Mouse (Mus musculus): ENCODE results near the gene Klf4.

GRCm38 (mm10) chr4:55478333-55478732 is 53.9 kb downstream of the Klf4 start:
- TF ChIP-seq POLR2A (IDR thresholded peaks at IDR 0.05; ENCODE audit: low read depth, low read length) = no peak
- TF ChIP-seq MEF2A (IDR thresholded peaks at IDR 0.05; ENCODE audit: borderline replicate concordance, low read depth, low read length) = no peak
- no peak for TF ChIP-seq TBP (conservative IDR thresholded peaks at IDR 0.05; ENCODE audit: low read depth, low read length)
- no peak for TF ChIP-seq GABPA (IDR thresholded peaks at IDR 0.05; ENCODE audit: insufficient replicate concordance, low read depth, low read length)
- TF ChIP-seq MAX (IDR thresholded peaks at IDR 0.05; ENCODE audit: low read length) = no peak
- TF ChIP-seq USF1 (IDR thresholded peaks at IDR 0.05; ENCODE audit: low read depth, low read length) = no peak
- no peak for TF ChIP-seq CTCF (conservative IDR thresholded peaks at IDR 0.05 in 1 of 2, IDR thresholded peaks at IDR 0.05 in 1 of 2; ENCODE audit: low read depth in 2 of 2, low read length in 2 of 2)
- no peak for TF ChIP-seq EP300 (IDR thresholded peaks at IDR 0.05; ENCODE audit: low read length)
- TF ChIP-seq CHD1 (IDR thresholded peaks at IDR 0.05; ENCODE audit: low read depth, low read length) = no peak
- no peak for TF ChIP-seq E2F4 (IDR thresholded peaks at IDR 0.05; ENCODE audit: insufficient replicate concordance, low read depth, low read length)
- no peak for TF ChIP-seq MAZ (IDR thresholded peaks at IDR 0.05; ENCODE audit: low read depth, low read length)
- TF ChIP-seq TCF12 (IDR thresholded peaks at IDR 0.05; ENCODE audit: low read depth, low read length) = no peak
- no peak for TF ChIP-seq JUN (IDR thresholded peaks at IDR 0.05; ENCODE audit: insufficient read depth, low read depth, low read length)
- no peak for TF ChIP-seq KAT2A (IDR thresholded peaks at IDR 0.05; ENCODE audit: insufficient replicate concordance, low read length)

All from CH12.LX (cell line).